Mouse (Mus musculus) liver, embryonic 13.5 days (tissue): ENCODE results near the gene Polr3e. TPM values are rescaled to one million over a fixed set of nuclear protein-coding genes. Genes with fewer than 3 reads are reported as not detected.
A peak's percentile ranks its signal among the peaks of the same experiment; 100 is the strongest.

Experiments
- ATAC-seq: fragments of 200-750 bp; cut with Nextera tagmentation; 2 replicates; pipeline ENCODE4 v1.8.0; 2017; ENCODE audit warnings: low read depth, mild to moderate bottlenecking, moderate number of reproducible peaks, moderate library complexity
- DNase-seq: peaks from one replicate; pipeline ENCODE4 v3.0.0; 2022
- H3K27ac ChIP-seq: fragments of 300-500 bp; sonication (generic); 2 replicates; pipeline ENCODE4 v1.5.1; 2015; ENCODE audit warnings: moderate library complexity, mild to moderate bottlenecking, inconsistent platforms
- H3K27me3 ChIP-seq: fragments of 300-500 bp; sonication (generic); 2 replicates; pipeline ENCODE4 v1.6.1; 2015; ENCODE audit warnings: mild to moderate bottlenecking, inconsistent platforms
- H3K36me3 ChIP-seq: fragments of 300-500 bp; sonication (generic); 2 replicates; pipeline ENCODE4 v1.6.1; 2015; ENCODE audit warnings: mild to moderate bottlenecking, inconsistent platforms
- H3K4me1 ChIP-seq: fragments of 300-500 bp; sonication (generic); replicated peaks from 2 replicates; pipeline ENCODE4 v1.6.1; 2015; ENCODE audit warnings: inconsistent platforms
- H3K4me2 ChIP-seq: fragments of 300-500 bp; sonication (generic); 2 replicates; pipeline ENCODE4 v1.6.1; 2015; ENCODE audit warnings: inconsistent platforms, mild to moderate bottlenecking, moderate library complexity
- H3K4me3 ChIP-seq: fragments of 300-500 bp; sonication (generic); replicated peaks from 2 replicates; pipeline ENCODE4 v1.5.1; 2015; ENCODE audit warnings: mild to moderate bottlenecking, inconsistent platforms
- H3K9ac ChIP-seq: fragments of 300-500 bp; sonication (generic); 2 replicates; pipeline ENCODE4 v1.6.1; 2015; ENCODE audit warnings: mild to moderate bottlenecking, inconsistent platforms
- H3K9me3 ChIP-seq: fragments of 300-500 bp; sonication (generic); replicated peaks from 2 replicates; pipeline ENCODE4 v1.6.1; 2016; ENCODE audit warnings: inconsistent platforms
- WGBS: fragments of 180-500 bp; shearing (Covaris S2); methylation state at CpG from one replicate; pipeline ENCODE4 v1.1.7; 2015; ENCODE audit not compliant: insufficient replicate concordance; 5-methylcytosine and 5-hydroxymethylcytosine counted together
- polyA plus RNA-seq: library from polyadenylated mRNA; unstranded; fragments of >200 nt; fragmentation: Nextera tagmentation; extraction: Ambion mirVana; gene quantifications from 2 replicates; pipeline ENCODE4 v1.2.1, GENCODE M21; 2015

Polr3e gene
- polyA plus RNA-seq, 1 experiment from 2014 or later: 19.3 TPM

- WGBS: 18% methylated on average over 1 of the region's 1 CpGs
These were observed 4.2 kb upstream of the Polr3e start for GRCm38 (mm10) chr7:120913332-120913731.

GRCm38 (mm10) chr7:120916262-120916875 lies 1.2 kb upstream of the Polr3e start:
- ATAC-seq: no peak
- Histone ChIP-seq H3K4me1 (peaks cover 35% of the 10 kb centered on the region), H3K4me2 (peak overlapping the region; percentile 96), H3K36me3 (0 out of 2 replicates have a peak, but pooled peaks cover 3% of the 10 kb centered on the region), H3K27ac (0 out of 2 replicates have a peak overlapping the region, but pooled peaks have one; percentile 34), H3K9ac (peak overlapping the region; percentile 64), H3K27me3 (no peaks in the 10 kb centered on the region), H3K4me3 (peak overlapping the region; percentile 97), H3K9me3 (no peaks in the 10 kb centered on the region)
- WGBS: 32% methylated on average over 11 of the region's 11 CpGs
- DNase-seq: no peak

More at GRCm38 (mm10) chr7:120913332-120913731, 4.2 kb upstream of the Polr3e start:
- H3K4me3 ChIP-seq: no peak overlapping the region
- no peaks in the 10 kb centered on the region for H3K9me3 ChIP-seq
- no peaks in the 10 kb centered on the region for H3K36me3 ChIP-seq
- peaks cover 12% of the 10 kb centered on the region for H3K4me1 ChIP-seq
- H3K27me3 ChIP-seq: no peaks in the 10 kb centered on the region
- no peak overlapping the region for H3K4me2 ChIP-seq
- ATAC-seq (no peak), DNase-seq (no peak)
- no peak overlapping the region for H3K9ac ChIP-seq
- no peak overlapping the region for H3K27ac ChIP-seq

- Histone ChIP-seq H3K27me3 (no peaks in the 10 kb centered on the region), H3K4me2 (peak overlapping the region; percentile 96), H3K4me3 (peak overlapping the region; percentile 97), H3K9me3 (no peaks in the 10 kb centered on the region), H3K36me3 (0 out of 2 replicates have a peak, but pooled peaks cover 9% of the 10 kb centered on the region), H3K9ac (peak overlapping the region; percentile 64), H3K27ac (0 out of 2 replicates have a peak overlapping the region, but pooled peaks have one; percentile 34), H3K4me1 (peaks cover 35% of the 10 kb centered on the region)
- WGBS: 6% methylated on average over 12 of the region's 12 CpGs
- DNase-seq (no peak), ATAC-seq (no peak; the same call in 1 of the 2 replicates)
These were observed 309 bp upstream of the Polr3e start for GRCm38 (mm10) chr7:120917279-120917591.

- H3K36me3 ChIP-seq: peaks cover 22% of the 10 kb centered on the region
- 4% methylated on average over 10 of the region's 10 CpGs for WGBS
- DNase-seq (peak; percentile 78), ATAC-seq (peak; percentile 78)
- peak overlapping the region; percentile 97 for H3K4me3 ChIP-seq
- peak overlapping the region; percentile 96 for H3K4me2 ChIP-seq
- no peaks in the 10 kb centered on the region for H3K27me3 ChIP-seq
- peaks cover 37% of the 10 kb centered on the region for H3K4me1 ChIP-seq
- no peaks in the 10 kb centered on the region for H3K9me3 ChIP-seq
- H3K9ac ChIP-seq: peak overlapping the region; percentile 97
- peak overlapping the region; percentile 92 for H3K27ac ChIP-seq
These were observed 1.0 kb downstream of the Polr3e start for GRCm38 (mm10) chr7:120918526-120918962.

GRCm38 (mm10) chr7:120933110-120933509 lies 15.6 kb downstream of the Polr3e start:
- Histone ChIP-seq H3K36me3 (peaks cover 92% of the 10 kb centered on the region), H3K9ac (peak overlapping the region; percentile 26; the same call in 1 of the 2 replicates), H3K4me3 (no peak overlapping the region), H3K27me3 (no peaks in the 10 kb centered on the region), H3K4me2 (no peak overlapping the region), H3K27ac (peak overlapping the region; percentile 49; the same call in 1 of the 2 replicates), H3K4me1 (peaks cover 21% of the 10 kb centered on the region), H3K9me3 (no peaks in the 10 kb centered on the region)
- ATAC-seq (0 out of 2 replicates have a peak, but pooled peaks have one; percentile 11), DNase-seq (no peak)
- WGBS: 92% methylated on average over 7 of the region's 7 CpGs

- Histone ChIP-seq H3K4me3 (no peak overlapping the region), H3K4me1 (peaks cover 21% of the 10 kb centered on the region), H3K9me3 (no peaks in the 10 kb centered on the region), H3K9ac (peak overlapping the region; percentile 26), H3K36me3 (peaks cover 92% of the 10 kb centered on the region), H3K4me2 (peak overlapping the region; percentile 6; the same call in 1 of the 2 replicates), H3K27me3 (no peaks in the 10 kb centered on the region), H3K27ac (peak overlapping the region; percentile 49)
- peak; percentile 51 for DNase-seq
- 37% methylated on average over 5 of the region's 5 CpGs for WGBS
- peak; percentile 83 for ATAC-seq
These were observed 16.2 kb downstream of the Polr3e start for GRCm38 (mm10) chr7:120933680-120934195.

- no peaks in the 10 kb centered on the region for H3K27me3 ChIP-seq
- no peak overlapping the region for H3K9ac ChIP-seq
- no peak overlapping the region for H3K4me2 ChIP-seq
- H3K36me3 ChIP-seq: peaks cover 92% of the 10 kb centered on the region
- H3K4me1 ChIP-seq: peaks cover 21% of the 10 kb centered on the region
- DNase-seq (peak; percentile 55), ATAC-seq (0 out of 2 replicates have a peak, but pooled peaks have one; percentile 39)
- H3K4me3 ChIP-seq: no peak overlapping the region
- H3K27ac ChIP-seq: no peak overlapping the region
- 50% methylated on average over 5 of the region's 5 CpGs for WGBS
- no peaks in the 10 kb centered on the region for H3K9me3 ChIP-seq
These were observed 17.2 kb downstream of the Polr3e start for GRCm38 (mm10) chr7:120934716-120935115.

GRCm38 (mm10) chr7:120936522-120936921 lies 19.0 kb downstream of the Polr3e start:
- H3K27ac ChIP-seq: no peak overlapping the region
- peaks cover 92% of the 10 kb centered on the region for H3K36me3 ChIP-seq

GRCm38 (mm10) chr7:120938206-120938605 lies 20.7 kb downstream of the Polr3e start:
- Histone ChIP-seq H3K4me3 (no peak overlapping the region), H3K9ac (no peak overlapping the region), H3K27me3 (no peaks in the 10 kb centered on the region), H3K27ac (no peak overlapping the region), H3K4me1 (peaks cover 14% of the 10 kb centered on the region), H3K9me3 (no peaks in the 10 kb centered on the region), H3K36me3 (peaks cover 95% of the 10 kb centered on the region), H3K4me2 (no peak overlapping the region)
- no peak for ATAC-seq
- DNase-seq: no peak
- 83% methylated on average over 9 of the region's 9 CpGs for WGBS

More at GRCm38 (mm10) chr7:120936522-120936921, 19.0 kb downstream of the Polr3e start:
- Histone ChIP-seq H3K27me3 (no peaks in the 10 kb centered on the region), H3K4me1 (peaks cover 21% of the 10 kb centered on the region), H3K9me3 (no peaks in the 10 kb centered on the region), H3K4me2 (no peak overlapping the region), H3K4me3 (no peak overlapping the region), H3K9ac (no peak overlapping the region)
- ATAC-seq (no peak), DNase-seq (no peak)
- 80% methylated on average over 4 of the region's 4 CpGs for WGBS

GRCm38 (mm10) chr7:120940343-120940742 lies 22.8 kb downstream of the Polr3e start:
- no peak overlapping the region for H3K4me2 ChIP-seq
- H3K4me1 ChIP-seq: no peaks in the 10 kb centered on the region
- H3K4me3 ChIP-seq: no peak overlapping the region
- no peak for DNase-seq
- no peak overlapping the region for H3K9ac ChIP-seq
- no peaks in the 10 kb centered on the region for H3K9me3 ChIP-seq
- H3K36me3 ChIP-seq: peaks cover 93% of the 10 kb centered on the region
- no peaks in the 10 kb centered on the region for H3K27me3 ChIP-seq
- WGBS: 84% methylated on average over 12 of the region's 12 CpGs
- peak; percentile 46; the same call in 1 of the 2 replicates for ATAC-seq
- H3K27ac ChIP-seq: no peak overlapping the region

GRCm38 (mm10) chr7:120941214-120941613 lies 23.7 kb downstream of the Polr3e start:
- H3K27me3 ChIP-seq: no peaks in the 10 kb centered on the region
- H3K27ac ChIP-seq: no peak overlapping the region
- no peaks in the 10 kb centered on the region for H3K4me1 ChIP-seq
- H3K4me3 ChIP-seq: no peak overlapping the region
- ATAC-seq: no peak
- H3K9ac ChIP-seq: no peak overlapping the region
- H3K4me2 ChIP-seq: no peak overlapping the region
- peaks cover 93% of the 10 kb centered on the region for H3K36me3 ChIP-seq
- H3K9me3 ChIP-seq: no peaks in the 10 kb centered on the region
- WGBS: 84% methylated on average over 6 of the region's 6 CpGs
- no peak for DNase-seq
